28 mouse cellular contexts compared by ENCODE assay signal in the genomic region with DNA sequence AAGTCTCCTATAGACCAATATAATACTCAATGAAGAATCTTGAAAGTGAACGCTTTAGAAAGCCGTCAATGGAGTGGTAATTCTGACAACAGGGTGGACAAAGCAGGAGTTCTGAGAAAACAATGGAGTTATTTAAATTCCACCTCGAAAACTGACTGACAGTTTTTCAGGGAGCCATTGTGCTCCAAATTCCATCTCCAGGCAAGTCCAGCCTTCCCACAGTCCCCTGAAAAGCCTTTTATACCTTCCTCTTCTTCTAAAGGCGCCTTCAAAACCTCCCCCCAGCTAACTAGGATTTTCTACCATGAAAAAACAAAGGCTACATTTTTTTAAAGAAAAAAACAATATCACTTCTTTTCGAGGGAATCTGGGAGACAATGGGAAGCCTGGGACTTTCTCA.
A peak's percentile ranks its signal among the peaks of the same experiment; 100 is the strongest.
DNase-seq lines count a peak whose midpoint lies in the region; ATAC-seq and TF ChIP-seq lines count a peak whose summit lies in the region.
"Had no signal": no experiment of that assay in that cellular context is flagged by ENCODE, and none has a peak within 500 bp of the region (broad histone marks: within the 10 kb centered on the region; RNA-seq: fewer than 3 reads in every experiment).

No protein-coding gene starts in this region.

- ATAC-seq in forebrain, embryonic 12.5 days (ENCODE audit: low FRiP score), result no peak
- no peak for ATAC-seq in forebrain, embryonic 16.5 days
- peak; percentile 46; the same call in 1 of the 2 replicates for ATAC-seq in midbrain, embryonic 11.5 days (ENCODE audit: low FRiP score)
- ATAC-seq in midbrain, embryonic 15.5 days (replicated peaks), result no peak
- ATAC-seq: intestine, postnatal 0 days had no signal

- no peaks in the 10 kb centered on the region for H3K36me3 ChIP-seq in forebrain, embryonic 12.5 days (replicated peaks)
- no peaks in the 10 kb centered on the region for H3K36me3 ChIP-seq in forebrain, embryonic 16.5 days (ENCODE audit: control insufficient read depth, insufficient read depth)
- H3K36me3 ChIP-seq in midbrain, embryonic 11.5 days (ENCODE audit: control insufficient read depth, insufficient read depth, low read length), result no peaks in the 10 kb centered on the region
- H3K36me3 ChIP-seq in midbrain, embryonic 15.5 days (replicated peaks), result no peaks in the 10 kb centered on the region
- H3K36me3 ChIP-seq: neural tube, embryonic 15.5 days had no signal

- TF ChIP-seq CTCF in brain, embryonic 14.5 days (IDR thresholded peaks at IDR 0.05; ENCODE audit: borderline replicate concordance, extremely low read depth, insufficient read depth, insufficient read length), result no peak

- H3K4me1 ChIP-seq in forebrain, embryonic 12.5 days, result peaks cover 15% of the 10 kb centered on the region
- no peaks in the 10 kb centered on the region for H3K4me1 ChIP-seq in forebrain, embryonic 16.5 days (replicated peaks; ENCODE audit: control insufficient read depth, insufficient read depth, low read length)
- H3K4me1 ChIP-seq in midbrain, embryonic 11.5 days (ENCODE audit: control insufficient read depth, insufficient read depth, low read length), result peaks cover 14% of the 10 kb centered on the region
- no peaks in the 10 kb centered on the region for H3K4me1 ChIP-seq in midbrain, embryonic 15.5 days
- H3K4me1 ChIP-seq: neural tube, embryonic 15.5 days had no signal

- 5% methylated on average over 5 of the region's 5 CpGs for WGBS in forebrain, embryonic 12.5 days
- 12% methylated on average over 5 of the region's 5 CpGs for WGBS in forebrain, embryonic 16.5 days
- WGBS in midbrain, embryonic 11.5 days, result 9% methylated on average over 5 of the region's 5 CpGs
- 13% methylated on average over 5 of the region's 5 CpGs for WGBS in midbrain, embryonic 15.5 days

- no peak overlapping the region for H3K9ac ChIP-seq in forebrain, embryonic 12.5 days
- H3K9ac ChIP-seq in forebrain, embryonic 16.5 days (replicated peaks; ENCODE audit: low read depth, low read length), result no peak overlapping the region
- no peak overlapping the region for H3K9ac ChIP-seq in midbrain, embryonic 11.5 days (ENCODE audit: low read length)
- no peak overlapping the region for H3K9ac ChIP-seq in midbrain, embryonic 15.5 days
- H3K9ac ChIP-seq: liver, embryonic 14.5 days; neural tube, embryonic 15.5 days had no signal

- TF ChIP-seq POLR2A in brain, embryonic 14.5 days (IDR thresholded peaks at IDR 0.05; ENCODE audit: borderline replicate concordance, extremely low read depth, insufficient read depth, insufficient read length, poor library complexity, severe bottlenecking), result no peak

- DNase-seq in midbrain, embryonic 11.5 days (ENCODE audit: low spot score, missing footprints), result peak; percentile 87
- peak; percentile 38 for DNase-seq in brain, embryonic 14.5 days (ENCODE audit: low read depth)
- DNase-seq in mesoderm, embryonic 11.5 days (ENCODE audit: low read depth, low spot score), result peak; percentile 34
- no peak for DNase-seq in right cerebral cortex, postnatal 14 days
- no peak for DNase-seq in frontal cortex, postnatal 14 days (ENCODE audit: low spot score in 2 of 2)
- DNase-seq: adrenal gland, postnatal 10 days; cerebellum, adult 11 months; cerebellum, adult 9-10 months; cerebellum, postnatal 36 days; gastrocnemius, postnatal 25 days; heart, adult 11 months; heart, postnatal 4 days; kidney, adult 9 months; kidney, postnatal 10 days; liver; lung, adult 2 months; lung, postnatal 10 days; thymus, adult 18-20 months; thymus, postnatal 25 days had no signal

- peak overlapping the region; percentile 46; the same call in 1 of the 2 replicates for H3K27ac ChIP-seq in forebrain, embryonic 12.5 days
- H3K27ac ChIP-seq in forebrain, embryonic 16.5 days (ENCODE audit: low read length), result no peak overlapping the region
- peak overlapping the region; percentile 32; the same call in 1 of the 2 replicates for H3K27ac ChIP-seq in midbrain, embryonic 11.5 days (ENCODE audit: low read depth, low read length)
- no peak overlapping the region for H3K27ac ChIP-seq in midbrain, embryonic 15.5 days
- H3K27ac ChIP-seq: liver, embryonic 14.5 days; macrophage; neural tube, embryonic 15.5 days; stomach, postnatal 0 days had no signal

- no peaks in the 10 kb centered on the region for H3K27me3 ChIP-seq in forebrain, embryonic 12.5 days
- no peaks in the 10 kb centered on the region for H3K27me3 ChIP-seq in forebrain, embryonic 16.5 days (replicated peaks; ENCODE audit: control insufficient read depth, insufficient read depth, low read length)
- no peaks in the 10 kb centered on the region for H3K27me3 ChIP-seq in midbrain, embryonic 11.5 days (ENCODE audit: control insufficient read depth, insufficient read depth, low read length)
- H3K27me3 ChIP-seq in midbrain, embryonic 15.5 days (replicated peaks), result no peaks in the 10 kb centered on the region
- H3K27me3 ChIP-seq: neural tube, embryonic 15.5 days had no signal

- no peaks in the 10 kb centered on the region for H3K9me3 ChIP-seq in forebrain, embryonic 12.5 days
- no peaks in the 10 kb centered on the region for H3K9me3 ChIP-seq in forebrain, embryonic 16.5 days (ENCODE audit: control insufficient read depth, low read length)
- H3K9me3 ChIP-seq in midbrain, embryonic 11.5 days (ENCODE audit: control insufficient read depth, low read length), result no peaks in the 10 kb centered on the region
- H3K9me3 ChIP-seq in midbrain, embryonic 15.5 days, result no peaks in the 10 kb centered on the region
- H3K9me3 ChIP-seq: neural tube, embryonic 15.5 days had no signal

- no peak overlapping the region for H3K4me2 ChIP-seq in forebrain, embryonic 12.5 days
- no peak overlapping the region for H3K4me2 ChIP-seq in forebrain, embryonic 16.5 days (ENCODE audit: low read length)
- no peak overlapping the region for H3K4me2 ChIP-seq in midbrain, embryonic 11.5 days
- no peak overlapping the region for H3K4me2 ChIP-seq in midbrain, embryonic 15.5 days
- H3K4me2 ChIP-seq: heart, embryonic 11.5 days; neural tube, embryonic 15.5 days had no signal

- H3K4me3 ChIP-seq in forebrain, embryonic 12.5 days (replicated peaks), result no peak overlapping the region
- no peak overlapping the region for H3K4me3 ChIP-seq in forebrain, embryonic 16.5 days (replicated peaks; ENCODE audit: low read length)
- H3K4me3 ChIP-seq in midbrain, embryonic 11.5 days (ENCODE audit: low read depth, low read length), result no peak overlapping the region
- no peak overlapping the region for H3K4me3 ChIP-seq in midbrain, embryonic 15.5 days
- H3K4me3 ChIP-seq: neural tube, embryonic 15.5 days had no signal

Comparison
In these comparisons a context has a peak if more than half of its experiments do, and no peak if none do; other contexts are left out.
1. H3K27ac ChIP-seq: peak in forebrain, embryonic 12.5 days (single experiment) and midbrain, embryonic 11.5 days (single experiment); none in forebrain, embryonic 16.5 days (single experiment) and midbrain, embryonic 15.5 days (single experiment).
2. DNase-seq: peak in midbrain, embryonic 11.5 days (single experiment), brain, embryonic 14.5 days (single experiment) and mesoderm, embryonic 11.5 days (single experiment); none in right cerebral cortex, postnatal 14 days (single experiment) and frontal cortex, postnatal 14 days (0 of 2).